Mouse (Mus musculus): Measurements from ENCODE around the gene Slc38a2. TPM values are rescaled to one million over a fixed set of nuclear protein-coding genes. Genes with fewer than 3 reads are reported as not detected.
A peak's percentile ranks its signal among the peaks of the same experiment; 100 is the strongest.

Gene Slc38a2
- total RNA-seq, 2 experiments from 2014 or later: 52.6 to 57.4 TPM

DNA sequence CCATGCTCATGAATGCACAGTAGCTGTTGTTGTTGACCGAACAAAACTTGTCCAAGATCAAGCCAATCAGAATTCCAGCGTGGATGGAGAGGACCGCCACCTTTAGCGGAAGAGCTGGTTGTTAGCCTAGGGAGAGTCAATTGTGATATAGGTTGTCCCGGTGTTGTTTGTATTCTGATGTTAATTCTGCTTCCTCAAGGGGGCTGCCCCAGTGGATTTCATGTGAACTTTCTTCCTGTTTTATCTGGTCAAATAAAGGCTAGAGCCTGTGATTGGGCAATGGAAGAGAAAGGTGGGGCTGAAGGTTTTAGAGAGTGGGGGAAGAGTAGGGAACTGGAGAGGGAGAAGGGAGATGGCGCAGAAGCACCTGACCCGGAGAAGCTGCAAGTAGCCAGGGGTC lies 22.7 kb upstream of the Slc38a2 start:
- DNase-seq (ENCODE audit: low spot score in 2 of 2): no peak

GRCm38 (mm10) chr15:96720146-96720545 lies 20.6 kb upstream of the Slc38a2 start:
- no peak for DNase-seq (ENCODE audit: low spot score in 2 of 2)

GRCm38 (mm10) chr15:96718466-96718865 lies 18.9 kb upstream of the Slc38a2 start:
- no peak for DNase-seq (ENCODE audit: low spot score in 2 of 2)

GRCm38 (mm10) chr15:96717181-96717580 lies 17.7 kb upstream of the Slc38a2 start:
- DNase-seq (ENCODE audit: low spot score in 2 of 2): no peak

DNA sequence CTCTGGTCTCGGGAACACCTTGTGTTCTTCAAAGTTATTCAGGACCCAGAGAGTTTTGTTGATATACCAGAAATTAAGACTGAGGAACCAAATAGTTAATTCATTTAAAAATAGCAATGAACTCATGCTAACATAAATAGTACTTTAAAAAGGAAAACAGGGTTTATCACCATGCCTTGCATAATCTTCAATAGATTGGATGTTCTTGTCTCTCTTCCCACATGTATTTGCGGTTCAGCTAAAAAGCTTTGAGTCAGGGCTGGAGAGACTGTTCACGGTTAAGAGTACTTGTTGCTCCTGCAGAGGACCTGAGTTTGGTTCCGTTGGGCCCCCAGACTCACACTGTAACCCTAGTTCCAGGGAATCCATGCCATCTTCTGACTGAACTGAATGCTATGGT lies 16.8 kb upstream of the Slc38a2 start:
- no peak for DNase-seq (ENCODE audit: low spot score in 2 of 2)

GRCm38 (mm10) chr15:96715692-96716080 lies 16.2 kb upstream of the Slc38a2 start:
- DNase-seq (ENCODE audit: low spot score in 2 of 2): no peak

DNA sequence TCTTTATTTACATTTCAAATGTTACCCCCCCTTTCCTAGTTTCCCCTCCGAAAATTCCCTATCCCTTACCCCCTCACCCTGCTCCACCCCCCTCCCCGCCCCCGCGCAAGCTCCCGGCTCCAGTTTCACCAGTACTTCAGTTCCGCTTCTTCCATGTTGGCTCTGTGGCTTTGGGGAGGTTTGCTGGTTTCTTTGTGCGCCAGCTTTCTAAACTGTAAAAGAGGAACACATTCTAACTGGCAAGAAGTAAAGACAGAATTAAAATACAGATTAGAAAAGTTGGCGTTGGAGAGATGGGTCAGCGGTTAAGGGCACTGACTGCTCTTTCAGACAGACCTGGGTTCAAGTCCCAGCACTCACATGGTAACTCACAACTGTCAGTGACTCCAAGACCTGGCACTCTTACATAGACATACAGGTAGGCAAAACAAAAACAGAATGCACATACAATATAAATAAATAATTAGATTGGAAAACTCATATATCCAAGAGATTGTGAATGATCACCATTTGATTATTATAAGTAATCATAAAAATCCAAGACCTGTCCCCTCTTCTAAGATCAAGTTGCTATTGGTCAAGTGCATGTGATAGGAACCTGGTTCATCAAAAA lies 15.7 kb upstream of the Slc38a2 start:
- DNase-seq (ENCODE audit: low spot score in 2 of 2): no peak

DNA sequence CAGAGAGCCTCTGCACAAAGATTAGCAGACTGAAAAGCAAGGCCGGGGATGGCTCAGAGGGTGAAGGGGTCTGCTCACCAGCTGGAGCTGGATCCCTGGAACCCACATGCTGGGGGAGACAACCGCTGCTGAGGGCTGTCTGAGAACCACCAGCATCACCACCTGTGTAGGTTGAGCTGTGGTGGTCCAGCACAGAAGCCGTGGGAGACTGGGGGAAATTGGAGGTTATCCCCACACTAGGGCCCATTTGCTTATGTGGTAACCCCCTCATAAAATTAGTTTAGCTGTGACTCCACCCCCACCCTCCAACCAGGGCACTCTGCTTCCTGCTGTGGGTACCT lies 15.1 kb upstream of the Slc38a2 start:
- no peak for DNase-seq (ENCODE audit: low spot score in 2 of 2)

- DNase-seq (ENCODE audit: low spot score in 2 of 2): no peak
Observed at GRCm38 (mm10) chr15:96713758-96714675, 14.5 kb upstream of the Slc38a2 start.

- no peak for DNase-seq (ENCODE audit: low spot score in 2 of 2)
Observed at GRCm38 (mm10) chr15:96712338-96712737, 12.8 kb upstream of the Slc38a2 start.

DNA sequence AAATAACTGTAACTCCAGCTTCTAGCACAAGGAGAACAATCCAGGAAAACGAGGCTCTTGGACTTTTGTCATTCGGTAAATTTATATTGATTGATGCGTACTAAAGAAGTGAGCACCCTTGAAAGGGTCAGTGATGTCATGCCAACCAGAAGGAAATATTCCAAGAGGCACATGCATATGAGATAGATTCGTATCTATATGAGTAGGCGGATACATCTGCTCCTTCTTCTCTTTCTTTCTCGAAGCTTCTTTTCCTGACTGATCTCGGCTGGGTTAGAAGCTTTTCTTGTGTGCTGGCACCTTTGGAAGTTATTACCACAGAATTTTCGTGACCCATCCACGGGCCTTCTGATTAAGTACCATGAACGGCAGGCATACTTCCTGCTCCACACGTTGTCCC lies 12.1 kb upstream of the Slc38a2 start:
- no peak for DNase-seq (ENCODE audit: low spot score in 2 of 2)

GRCm38 (mm10) chr15:96710352-96711114 lies 11.0 kb upstream of the Slc38a2 start:
- DNase-seq (ENCODE audit: low spot score in 2 of 2): no peak

DNA sequence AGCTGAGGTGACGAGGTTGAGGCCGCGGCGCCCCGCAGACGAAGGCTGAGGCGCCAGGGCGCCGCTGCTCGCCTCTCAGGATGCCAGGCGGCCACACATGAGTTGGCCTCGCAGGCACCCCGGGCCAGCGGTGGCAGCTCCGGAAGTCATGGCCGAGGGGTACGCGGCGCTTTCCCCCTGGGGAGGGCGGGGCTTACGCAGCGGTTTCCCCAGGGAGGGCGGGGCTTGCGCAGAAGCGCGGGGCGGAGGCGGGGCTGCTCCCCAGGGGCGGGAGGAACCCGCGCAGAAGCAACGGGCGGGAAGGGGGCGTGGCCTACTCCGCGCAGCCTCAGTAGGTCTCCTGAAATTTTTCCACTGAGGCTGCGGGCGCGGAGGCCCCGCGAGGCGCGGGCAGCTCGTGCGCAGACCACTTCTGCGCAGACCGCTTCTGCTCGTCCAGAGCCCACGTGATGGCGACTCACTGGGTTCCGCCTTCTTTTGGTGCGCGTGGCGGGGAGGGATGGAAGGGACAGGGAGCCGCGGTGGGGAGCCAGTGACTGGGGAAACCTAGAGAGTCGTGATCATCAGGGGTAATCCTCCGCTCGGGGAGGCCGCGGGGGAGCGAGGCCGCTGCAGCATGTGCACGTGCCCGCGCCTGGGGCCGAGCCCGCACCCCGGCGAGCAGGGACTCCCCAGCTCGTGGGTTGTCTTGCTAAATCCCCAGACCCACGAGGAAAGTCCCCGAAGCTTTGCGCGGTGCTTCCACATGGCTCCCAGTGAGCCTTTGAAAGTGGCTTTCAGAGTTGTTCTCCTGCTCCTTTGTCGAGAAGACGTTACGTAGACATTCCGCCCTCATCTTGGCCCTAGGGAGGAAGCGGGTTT lies 10.2 kb upstream of the Slc38a2 start:
- peak; percentile 98 to 99 for DNase-seq (ENCODE audit: low spot score in 2 of 2)

- no peak for DNase-seq (ENCODE audit: low spot score in 2 of 2)
Observed at GRCm38 (mm10) chr15:96708976-96709490, 9.5 kb upstream of the Slc38a2 start.

DNA sequence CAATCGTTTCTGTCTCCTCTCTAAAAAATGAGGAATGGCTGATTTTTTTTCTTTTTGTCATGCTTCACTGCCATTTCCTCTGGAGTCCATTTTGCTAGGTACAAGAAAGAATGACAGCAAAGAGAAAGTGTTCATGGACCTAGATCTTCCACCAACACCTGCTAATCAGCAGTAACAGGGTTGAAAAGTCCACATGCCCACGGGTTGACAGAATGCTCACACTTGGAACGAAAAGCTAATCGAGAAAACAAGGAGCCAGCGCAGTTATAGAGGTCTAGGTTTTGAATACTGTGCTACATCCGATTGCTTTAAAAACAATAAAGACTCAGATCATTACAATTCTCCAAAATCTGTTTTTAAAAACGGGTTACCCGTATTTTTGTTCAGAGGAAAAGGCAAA lies 8.9 kb upstream of the Slc38a2 start:
- DNase-seq (ENCODE audit: low spot score in 2 of 2): no peak

DNA sequence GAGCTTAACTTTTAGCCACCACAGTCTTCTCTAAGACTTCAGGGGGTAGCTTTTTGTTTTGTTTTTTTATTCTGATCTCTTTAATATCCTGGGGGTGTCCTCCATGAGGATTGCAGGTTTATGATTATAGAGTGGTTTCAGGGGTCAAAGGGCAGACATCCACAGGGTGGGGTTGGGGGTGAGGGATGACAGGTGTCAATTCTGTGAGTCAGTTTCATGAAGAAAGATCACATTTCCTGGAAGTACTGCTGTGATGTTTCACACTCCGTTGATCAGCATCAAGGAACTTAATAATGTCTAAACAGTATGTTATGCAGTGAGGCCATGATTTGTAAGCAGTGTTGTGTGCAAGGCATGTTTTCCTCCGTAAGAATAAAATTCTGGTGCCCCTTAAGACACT lies 8.4 kb upstream of the Slc38a2 start:
- DNase-seq (ENCODE audit: low spot score in 2 of 2): no peak

GRCm38 (mm10) chr15:96702466-96703031 lies 3.0 kb upstream of the Slc38a2 start:
- no peak for DNase-seq (ENCODE audit: low spot score in 2 of 2)

DNA sequence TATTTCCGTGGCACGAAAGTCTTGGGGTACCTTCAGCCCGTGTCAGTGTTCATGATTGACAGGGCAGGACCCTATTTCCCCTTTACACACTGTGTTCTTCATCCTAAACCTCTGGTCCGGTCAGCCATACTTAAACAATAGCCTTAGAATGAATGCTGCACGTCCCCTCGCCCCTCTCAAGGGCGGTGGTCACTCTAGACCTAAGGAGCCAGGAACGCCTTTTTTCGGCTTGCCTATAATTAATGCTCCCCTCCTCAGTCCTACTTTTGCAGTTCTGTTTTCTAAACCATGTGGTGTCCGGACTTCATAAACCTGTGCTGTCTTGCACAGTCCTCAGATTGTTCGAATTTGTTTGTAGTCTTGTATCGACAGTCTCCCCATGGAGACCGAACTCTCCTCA lies 1.2 kb upstream of the Slc38a2 start:
- DNase-seq (ENCODE audit: low spot score in 2 of 2): no peak

- DNase-seq (ENCODE audit: low spot score in 2 of 2): peak; percentile 83 to 86
Observed at GRCm38 (mm10) chr15:96698658-96699448, 677 bp downstream of the Slc38a2 start.

All from layer of hippocampus, postnatal 14 days (tissue).